In genomic region chr15:87994546-87994945, GRCm38 (mm10) we compare ENCODE assay signal across 17 mouse cellular contexts.
DNase-seq lines count a peak whose midpoint lies in the region; ATAC-seq and TF ChIP-seq lines count a peak whose summit lies in the region.
"Had no signal": no experiment of that assay in that cellular context is flagged by ENCODE, and none has a peak within 500 bp of the region (broad histone marks: within the 10 kb centered on the region; RNA-seq: fewer than 3 reads in every experiment).

No protein-coding gene starts in this region.

- TF ChIP-seq CTCF in hindbrain, postnatal 0 days (IDR thresholded peaks at IDR 0.05; ENCODE audit: low read depth) = no peak

- no peak overlapping the region for H3K4me3 ChIP-seq in hindbrain, postnatal 0 days (ENCODE audit: low read length)
- H3K4me3 ChIP-seq in hindbrain, embryonic 10.5 days = no peak overlapping the region
- H3K4me3 ChIP-seq in intestine, embryonic 16.5 days (ENCODE audit: low read length) = no peak overlapping the region
- H3K4me3 ChIP-seq: embryonic facial prominence, embryonic 12.5 days; lung, embryonic 15.5 days; myocyte had no signal

- H3K36me3 ChIP-seq in hindbrain, postnatal 0 days (ENCODE audit: insufficient read depth, low read length) = no peaks in the 10 kb centered on the region
- no peaks in the 10 kb centered on the region for H3K36me3 ChIP-seq in hindbrain, embryonic 10.5 days
- H3K36me3 ChIP-seq in intestine, embryonic 16.5 days (ENCODE audit: control insufficient read depth, insufficient read depth, low read length) = no peaks in the 10 kb centered on the region
- H3K36me3 ChIP-seq: embryonic facial prominence, embryonic 12.5 days; lung, embryonic 15.5 days had no signal

- no peak overlapping the region for H3K27ac ChIP-seq in hindbrain, postnatal 0 days
- H3K27ac ChIP-seq in hindbrain, embryonic 10.5 days = no peak overlapping the region
- no peak overlapping the region for H3K27ac ChIP-seq in intestine, embryonic 16.5 days (ENCODE audit: low read length)
- H3K27ac ChIP-seq: embryonic facial prominence, embryonic 12.5 days; lung, embryonic 15.5 days had no signal

- H3K9ac ChIP-seq in hindbrain, postnatal 0 days (replicated peaks; ENCODE audit: low read length) = no peak overlapping the region
- no peak overlapping the region for H3K9ac ChIP-seq in intestine, embryonic 16.5 days (ENCODE audit: low read depth, low read length)
- H3K9ac ChIP-seq: embryonic facial prominence, embryonic 12.5 days; lung, embryonic 15.5 days had no signal

- H3K9me3 ChIP-seq in hindbrain, postnatal 0 days (ENCODE audit: low read length) = no peaks in the 10 kb centered on the region
- no peaks in the 10 kb centered on the region for H3K9me3 ChIP-seq in hindbrain, embryonic 10.5 days
- no peaks in the 10 kb centered on the region for H3K9me3 ChIP-seq in intestine, embryonic 16.5 days (ENCODE audit: control insufficient read depth, low read length)
- H3K9me3 ChIP-seq: embryonic facial prominence, embryonic 12.5 days; lung, embryonic 15.5 days had no signal

- no peak overlapping the region for H3K4me2 ChIP-seq in hindbrain, postnatal 0 days (ENCODE audit: low read depth, low read length)
- no peak overlapping the region for H3K4me2 ChIP-seq in intestine, embryonic 16.5 days (ENCODE audit: low read depth, low read length)
- H3K4me2 ChIP-seq: embryonic facial prominence, embryonic 12.5 days; heart, embryonic 11.5 days; lung, embryonic 15.5 days had no signal

- H3K27me3 ChIP-seq in hindbrain, postnatal 0 days (ENCODE audit: insufficient read depth, low read length) = no peaks in the 10 kb centered on the region
- no peaks in the 10 kb centered on the region for H3K27me3 ChIP-seq in hindbrain, embryonic 10.5 days (ENCODE audit: insufficient read depth, poor library complexity, severe bottlenecking)
- no peaks in the 10 kb centered on the region for H3K27me3 ChIP-seq in intestine, embryonic 16.5 days (replicated peaks; ENCODE audit: control insufficient read depth, insufficient read depth, low read length)
- H3K27me3 ChIP-seq: embryonic facial prominence, embryonic 12.5 days; lung, embryonic 15.5 days had no signal

- H3K4me1 ChIP-seq in hindbrain, postnatal 0 days (ENCODE audit: insufficient read depth, low read length) = no peaks in the 10 kb centered on the region
- no peaks in the 10 kb centered on the region for H3K4me1 ChIP-seq in hindbrain, embryonic 10.5 days (replicated peaks)
- H3K4me1 ChIP-seq in intestine, embryonic 16.5 days (ENCODE audit: control insufficient read depth, insufficient read depth, low read length) = no peaks in the 10 kb centered on the region
- H3K4me1 ChIP-seq: embryonic facial prominence, embryonic 12.5 days; lung, embryonic 15.5 days had no signal

- no peak for ATAC-seq in hindbrain, postnatal 0 days
- ATAC-seq in intestine, embryonic 16.5 days = no peak
- ATAC-seq: CD4-positive, CD25-positive, alpha-beta regulatory T cell, adult 4 months had no signal

- WGBS in hindbrain, postnatal 0 days = 44% methylated on average over 8 of the region's 8 CpGs
- WGBS in hindbrain, embryonic 10.5 days = 65% methylated on average over 8 of the region's 8 CpGs
- 63% methylated on average over 8 of the region's 8 CpGs for WGBS in intestine, embryonic 16.5 days

- DNase-seq in hindbrain, postnatal 0 days (ENCODE audit: low spot score) = peak; percentile 28
- no peak for DNase-seq in hindbrain, embryonic 10.5 days (ENCODE audit: low spot score)
- peak; percentile 62 for DNase-seq in Muller cell, postnatal 12 days (ENCODE audit: inconsistent ontology term)
- DNase-seq in brain, embryonic 18.5 days (ENCODE audit: low read depth, low spot score) = peak; percentile 6
- DNase-seq in embryo, embryonic 9.5 days (ENCODE audit: extremely low spot score) = peak; percentile 3
- no peak for DNase-seq in thymus, postnatal 14 days
- DNase-seq: gastrocnemius, postnatal 14 days; heart, postnatal 36 days; liver; right cerebral cortex, postnatal 4 days; thymus, adult 2 months had no signal

Comparison
In these comparisons a context has a peak if more than half of its experiments do, and no peak if none do; other contexts are left out.
1. DNase-seq: peak in hindbrain, postnatal 0 days (single experiment), Muller cell, postnatal 12 days (single experiment), brain, embryonic 18.5 days (single experiment) and embryo, embryonic 9.5 days (single experiment); none in hindbrain, embryonic 10.5 days (single experiment) and thymus, postnatal 14 days (single experiment).